Mouse (Mus musculus) embryo, embryonic 9.5 days (tissue): ENCODE results near the gene Kmt5a.

Source experiments
- DNase-seq: peaks from one replicate; pipeline ENCODE4 v3.0.0-alpha.2; 2017; ENCODE audit errors: extremely low spot score

Kmt5a gene

GRCm38 (mm10) chr5:124439447-124440093 is at the start of gene Kmt5a:
Gene Kmt5a, plus strand, starts transcription at chr5:124439930.
- DNase-seq = peak; percentile 97

GRCm38 (mm10) chr5:124392412-124392811 is 47.3 kb upstream of the Kmt5a start:
- DNase-seq = no peak

GRCm38 (mm10) chr5:124393726-124394125 is 46.0 kb upstream of the Kmt5a start:
- no peak for DNase-seq

- no peak for DNase-seq
Measured at GRCm38 (mm10) chr5:124410808-124411207, 28.9 kb upstream of the Kmt5a start.

- no peak for DNase-seq
Measured at GRCm38 (mm10) chr5:124412163-124412562, 27.6 kb upstream of the Kmt5a start.

GRCm38 (mm10) chr5:124418903-124419302 is 20.8 kb upstream of the Kmt5a start:
- no peak for DNase-seq

- no peak for DNase-seq
Measured at GRCm38 (mm10) chr5:124421786-124422185, 17.9 kb upstream of the Kmt5a start.

- peak; percentile 43 for DNase-seq
Measured at GRCm38 (mm10) chr5:124424200-124424722, 15.5 kb upstream of the Kmt5a start.

- no peak for DNase-seq
Measured at GRCm38 (mm10) chr5:124424723-124425411, 14.9 kb upstream of the Kmt5a start.

GRCm38 (mm10) chr5:124425412-124426259 is 14.1 kb upstream of the Kmt5a start, which contains the start of gene Sbno1:
Gene Sbno1, minus strand, starts transcription at chr5:124426001.
- DNase-seq = peak; percentile 99

- peak; percentile 6 for DNase-seq
Measured at GRCm38 (mm10) chr5:124426475-124427071, 13.2 kb upstream of the Kmt5a start.

- DNase-seq = peak; percentile 43
Measured at GRCm38 (mm10) chr5:124432398-124433012, 7.2 kb upstream of the Kmt5a start.

GRCm38 (mm10) chr5:124433048-124433447 is 6.7 kb upstream of the Kmt5a start:
- no peak for DNase-seq

- DNase-seq = no peak
Measured at GRCm38 (mm10) chr5:124438229-124438628, 1.5 kb upstream of the Kmt5a start.

- no peak for DNase-seq
Measured at GRCm38 (mm10) chr5:124438746-124439145, 984 bp upstream of the Kmt5a start.

GRCm38 (mm10) chr5:124440094-124440701 is 468 bp downstream of the Kmt5a start:
- no peak for DNase-seq

GRCm38 (mm10) chr5:124442628-124443027 is 2.9 kb downstream of the Kmt5a start:
- no peak for DNase-seq

GRCm38 (mm10) chr5:124444208-124444607 is 4.5 kb downstream of the Kmt5a start:
- no peak for DNase-seq

GRCm38 (mm10) chr5:124444661-124445561 is 5.2 kb downstream of the Kmt5a start:
- DNase-seq = peak; percentile 73
